Mouse (Mus musculus) brain, embryonic 14.5 days (tissue): ENCODE data around the gene Unc45b.

Source experiments
- CTCF ChIP-seq: fragments of 200-500 bp; IDR thresholded peaks from 2 replicates; pipeline ENCODE4 v1.5.1; 2012; ENCODE audit warnings: inconsistent platforms, mild to moderate bottlenecking, moderate library complexity, borderline replicate concordance; ENCODE audit not compliant: insufficient read depth, insufficient read length; ENCODE audit errors: extremely low read depth
- POLR2A ChIP-seq: fragments of 200-500 bp; IDR thresholded peaks from 2 replicates; pipeline ENCODE4 v1.6.1; 2012; ENCODE audit warnings: mild to moderate bottlenecking, inconsistent platforms, borderline replicate concordance; ENCODE audit not compliant: poor library complexity, insufficient read depth, insufficient read length, severe bottlenecking; ENCODE audit errors: extremely low read depth

- TF ChIP-seq POLR2A: no peak
- TF ChIP-seq CTCF: peak; percentile 90
Observed at GRCm38 (mm10) chr11:82871031-82871446, 39.3 kb upstream of the Unc45b start, which contains the start of gene Rffl.
